Mouse (Mus musculus) kidney, postnatal 36 days (tissue): Measurements from ENCODE around the gene Tubb3.

ENCODE experiments used
- DNase-seq, 2 experiments: peaks; one replicate each; pipeline ENCODE4 v3.0.0; 2021 to 2022; ENCODE audit warnings: mixed read lengths in 2 of 2

The Tubb3 gene

DNA sequence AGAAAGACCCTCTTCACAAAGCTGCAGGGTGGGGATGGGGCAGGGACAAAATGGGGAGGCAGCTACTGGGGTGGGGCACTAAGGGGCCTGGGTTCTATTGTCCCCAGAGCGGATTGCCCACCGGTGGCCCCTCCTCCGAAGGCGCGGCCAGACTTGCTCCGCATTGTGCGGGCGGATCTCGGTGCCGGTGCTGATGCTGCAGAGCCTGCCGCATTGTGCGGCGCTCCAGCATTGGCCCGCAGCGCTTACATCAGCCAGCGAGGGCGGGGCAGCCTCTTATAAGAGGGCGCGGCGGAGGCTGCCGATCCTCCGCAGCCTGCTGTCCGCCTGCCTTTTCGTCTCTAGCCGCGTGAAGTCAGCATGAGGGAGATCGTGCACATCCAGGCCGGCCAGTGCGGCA is at the start of gene Tubb3:
Tubb3 (plus strand) TSS at position 179 of the 400 bp plus-strand sequence.
- peak; percentile 33 to 55 for DNase-seq

- peak; percentile 96 to 97 for DNase-seq
Measured at GRCm38 (mm10) chr8:123373403-123374238, 37.6 kb upstream of the Tubb3 start, which contains the start of gene Tcf25. Gene Tcf25, plus strand, starts transcription at chr8:123373753.

DNA sequence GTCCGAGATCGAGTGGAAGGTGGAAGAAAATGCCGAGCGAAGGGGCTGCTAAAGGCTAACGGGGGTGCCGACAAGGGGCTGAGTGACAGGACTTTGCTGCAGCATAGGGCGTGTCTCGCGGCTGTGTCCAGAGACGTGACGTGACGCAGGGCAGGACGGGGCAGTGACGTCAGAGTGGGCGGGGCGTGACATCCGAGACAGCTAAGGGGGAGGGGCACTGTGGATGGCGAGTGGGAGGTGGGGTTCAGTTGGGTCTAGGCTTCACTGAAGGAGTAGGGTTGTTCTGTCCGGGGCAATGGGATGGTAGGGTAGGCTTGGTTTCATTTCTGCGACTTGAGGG is 37.0 kb upstream of the Tubb3 start:
- DNase-seq: peak; percentile 95 to 98

- no peak for DNase-seq
Measured at GRCm38 (mm10) chr8:123375701-123376100, 35.5 kb upstream of the Tubb3 start.

DNA sequence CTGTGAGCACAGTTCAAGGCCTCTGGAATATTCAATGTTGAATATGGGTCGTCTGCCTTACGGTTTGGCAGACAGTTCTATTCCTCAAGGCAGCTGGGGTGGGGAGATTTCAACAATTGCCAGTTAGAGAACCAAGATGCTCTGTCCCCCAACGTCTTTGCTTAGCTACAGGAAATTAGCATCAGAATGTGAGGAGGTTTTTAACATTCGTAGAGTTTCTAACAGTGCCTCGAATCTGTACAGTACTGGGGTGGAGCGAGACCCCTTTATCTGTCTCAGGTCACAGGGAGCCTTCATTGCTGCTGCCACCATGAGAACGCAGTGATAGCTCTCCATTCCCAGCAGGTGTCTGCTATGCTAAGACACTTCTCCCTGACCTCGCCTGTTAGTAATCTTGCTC is 35.1 kb upstream of the Tubb3 start:
- no peak for DNase-seq

DNA sequence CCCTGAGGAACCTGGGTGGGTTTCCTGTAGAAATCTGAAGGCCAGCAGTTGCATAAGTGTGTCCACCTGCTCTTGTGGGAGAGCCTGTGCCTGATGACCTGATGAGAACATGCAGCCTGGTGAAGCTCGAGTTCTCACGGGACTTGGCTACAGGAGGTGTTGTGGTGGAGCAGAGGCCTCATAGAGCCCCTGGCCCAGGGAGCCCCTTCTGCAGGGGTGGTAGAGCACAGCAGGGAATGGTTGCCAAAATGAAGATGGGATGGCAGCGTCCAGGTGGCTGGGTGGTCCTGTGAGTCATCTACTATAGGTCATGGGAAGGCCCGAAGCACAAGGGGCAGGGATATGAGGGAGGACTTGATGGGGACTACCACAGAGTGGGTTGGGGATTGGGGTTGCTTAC is 29.5 kb upstream of the Tubb3 start:
- DNase-seq: no peak

- no peak for DNase-seq
Measured at GRCm38 (mm10) chr8:123382516-123382915, 28.7 kb upstream of the Tubb3 start.

DNA sequence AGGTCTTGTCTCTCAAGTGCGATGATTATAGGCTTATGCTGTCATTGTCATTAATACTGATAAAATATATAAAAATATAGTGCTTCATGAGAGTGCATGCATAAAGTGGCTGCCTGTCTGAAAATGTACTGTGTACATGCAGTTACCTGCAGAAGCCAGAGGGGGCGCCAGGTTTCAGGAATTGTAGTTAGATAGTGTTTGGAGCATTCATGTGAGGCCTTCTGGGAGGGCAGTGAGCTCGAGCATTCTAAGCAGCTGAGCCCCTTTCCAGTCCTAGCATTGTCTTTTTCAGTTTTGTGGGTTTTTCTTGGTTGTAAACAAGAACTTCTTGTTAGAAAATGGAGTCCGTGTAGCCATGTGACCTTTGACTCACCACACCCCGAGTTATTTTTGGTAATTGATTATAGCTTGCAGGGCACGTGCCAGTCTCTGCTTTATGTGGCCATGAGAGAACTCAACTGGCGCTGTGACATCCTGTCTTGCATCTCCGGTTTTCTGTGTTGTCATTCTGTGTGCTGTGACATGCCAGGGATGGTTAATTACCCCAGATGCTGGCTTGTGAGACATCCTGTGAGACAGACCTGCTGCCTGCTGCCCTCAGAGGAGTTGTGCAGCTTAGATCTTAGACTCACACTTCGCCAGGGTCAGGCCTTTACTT is 26.2 kb upstream of the Tubb3 start:
- DNase-seq: peak; percentile 20 to 54

DNA sequence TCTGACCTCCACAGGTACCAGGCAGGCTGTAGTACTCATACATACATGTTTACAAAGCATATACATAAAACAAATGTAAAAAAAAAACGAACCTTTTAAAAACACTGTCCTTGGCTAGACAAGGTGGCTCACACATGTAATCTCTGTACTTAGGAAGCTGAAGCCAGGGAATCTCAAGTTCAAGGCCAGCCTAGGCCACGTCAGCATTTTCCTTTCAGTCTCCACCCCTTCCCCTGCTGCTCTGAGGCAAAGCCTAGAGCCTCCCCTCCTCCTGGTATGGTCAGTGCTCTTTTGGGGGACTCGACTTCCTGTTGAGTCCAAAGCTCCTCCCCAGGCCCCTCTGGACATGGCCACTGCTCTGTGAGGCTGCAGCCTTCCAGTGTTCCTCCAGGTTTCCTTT is 24.2 kb upstream of the Tubb3 start:
- DNase-seq: no peak

DNA sequence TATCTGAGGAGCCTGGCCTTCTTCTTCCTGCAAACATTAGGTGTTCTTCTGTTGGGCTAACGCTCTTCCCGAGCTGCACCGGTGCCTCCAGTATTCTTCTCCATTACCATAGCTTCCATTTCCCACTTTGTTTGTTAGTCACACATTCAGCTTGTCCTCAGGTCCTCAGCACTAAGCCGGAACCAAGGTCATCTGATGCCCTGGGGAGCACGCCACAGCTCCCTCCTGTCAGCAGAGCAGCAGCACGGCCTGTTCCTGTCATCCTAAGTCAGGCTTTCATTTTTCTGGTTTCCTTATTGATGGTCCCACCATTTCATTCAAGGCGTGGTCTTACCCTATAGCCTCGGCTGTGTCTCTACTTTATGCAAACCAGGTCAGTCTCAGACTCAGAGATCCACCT is 23.4 kb upstream of the Tubb3 start:
- DNase-seq: no peak

DNA sequence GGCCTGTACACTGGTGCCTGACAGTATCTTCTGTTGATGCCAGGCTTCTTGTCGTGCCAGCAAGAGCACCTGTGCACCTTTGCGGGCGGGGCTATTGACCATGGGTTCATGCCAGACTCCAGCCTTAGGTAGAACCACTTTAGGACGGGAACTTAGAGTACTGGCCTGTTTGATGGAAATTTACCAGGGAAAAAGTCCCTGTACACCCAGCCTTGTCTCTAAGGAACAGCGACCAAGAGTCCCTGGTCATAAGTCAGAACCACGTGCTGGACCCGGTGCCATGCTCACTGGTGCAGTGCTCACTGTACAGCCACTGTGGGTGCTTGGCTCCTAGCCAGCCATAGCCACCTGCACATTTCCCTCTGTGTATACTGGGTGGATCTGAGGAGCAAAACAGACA is 22.2 kb upstream of the Tubb3 start:
- peak; percentile 64 to 66 for DNase-seq

GRCm38 (mm10) chr8:123398308-123398707 is 12.9 kb upstream of the Tubb3 start:
- no peak for DNase-seq

DNA sequence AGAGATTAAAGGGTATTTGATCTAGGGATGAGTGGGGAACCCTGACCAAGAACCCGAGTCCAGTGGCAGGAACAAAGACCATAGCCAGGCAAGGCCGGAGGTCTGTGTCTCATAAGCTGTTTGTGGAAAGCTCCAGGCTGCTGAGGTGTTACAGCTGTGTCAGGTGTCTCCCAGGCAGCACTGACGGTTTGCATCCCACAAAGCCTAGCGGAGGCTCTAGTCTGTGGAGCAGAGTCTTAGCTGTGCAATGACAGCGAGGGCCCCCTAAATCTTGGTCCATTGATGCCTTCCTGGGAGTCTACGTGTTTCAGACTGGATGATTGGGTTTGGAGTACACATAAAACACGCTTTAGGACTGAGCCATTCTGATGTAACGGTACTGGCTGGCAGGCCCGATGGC is 9.3 kb upstream of the Tubb3 start:
- DNase-seq: no peak

DNA sequence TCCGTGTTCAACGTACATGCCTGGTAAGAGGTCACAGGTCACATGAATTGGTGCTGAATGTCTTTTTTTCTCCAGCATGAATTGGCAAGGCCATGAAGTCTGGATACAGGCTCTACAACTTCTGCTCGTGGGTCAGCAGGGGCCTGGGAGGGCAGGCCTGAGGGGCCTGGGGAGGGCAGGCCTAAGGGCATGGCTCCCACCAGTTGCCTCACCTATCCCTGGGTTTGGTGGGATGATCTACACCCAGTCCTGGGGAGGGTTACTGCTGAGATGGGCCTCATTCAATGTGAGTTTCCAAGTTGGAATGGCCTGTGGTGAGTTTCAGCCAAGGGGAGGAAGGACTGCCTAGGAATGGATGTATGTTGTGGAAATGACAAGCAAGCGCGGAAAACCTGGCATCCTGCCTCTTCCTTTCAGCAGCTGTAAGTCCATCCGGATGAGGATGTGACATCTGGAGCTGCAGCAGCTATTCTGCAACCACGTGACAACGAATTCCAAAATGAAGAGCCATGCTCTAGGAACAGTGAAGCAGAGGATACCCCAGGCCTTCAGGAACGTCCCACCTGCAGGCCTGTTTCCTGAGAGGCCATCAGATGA is 8.4 kb upstream of the Tubb3 start:
- no peak for DNase-seq

GRCm38 (mm10) chr8:123404521-123404920 is 6.7 kb upstream of the Tubb3 start:
- DNase-seq: no peak

GRCm38 (mm10) chr8:123406786-123407185 is 4.4 kb upstream of the Tubb3 start, which contains the start of gene Mc1r:
Gene Mc1r, plus strand, starts transcription at chr8:123407107.
- DNase-seq: peak; percentile 66 to 81

DNA sequence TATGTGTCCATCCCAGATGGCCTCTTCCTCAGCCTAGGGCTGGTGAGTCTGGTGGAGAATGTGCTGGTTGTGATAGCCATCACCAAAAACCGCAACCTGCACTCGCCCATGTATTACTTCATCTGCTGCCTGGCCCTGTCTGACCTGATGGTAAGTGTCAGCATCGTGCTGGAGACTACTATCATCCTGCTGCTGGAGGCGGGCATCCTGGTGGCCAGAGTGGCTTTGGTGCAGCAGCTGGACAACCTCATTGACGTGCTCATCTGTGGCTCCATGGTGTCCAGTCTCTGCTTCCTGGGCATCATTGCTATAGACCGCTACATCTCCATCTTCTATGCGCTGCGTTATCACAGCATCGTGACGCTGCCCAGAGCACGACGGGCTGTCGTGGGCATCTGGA is 3.6 kb upstream of the Tubb3 start:
- DNase-seq: no peak

DNA sequence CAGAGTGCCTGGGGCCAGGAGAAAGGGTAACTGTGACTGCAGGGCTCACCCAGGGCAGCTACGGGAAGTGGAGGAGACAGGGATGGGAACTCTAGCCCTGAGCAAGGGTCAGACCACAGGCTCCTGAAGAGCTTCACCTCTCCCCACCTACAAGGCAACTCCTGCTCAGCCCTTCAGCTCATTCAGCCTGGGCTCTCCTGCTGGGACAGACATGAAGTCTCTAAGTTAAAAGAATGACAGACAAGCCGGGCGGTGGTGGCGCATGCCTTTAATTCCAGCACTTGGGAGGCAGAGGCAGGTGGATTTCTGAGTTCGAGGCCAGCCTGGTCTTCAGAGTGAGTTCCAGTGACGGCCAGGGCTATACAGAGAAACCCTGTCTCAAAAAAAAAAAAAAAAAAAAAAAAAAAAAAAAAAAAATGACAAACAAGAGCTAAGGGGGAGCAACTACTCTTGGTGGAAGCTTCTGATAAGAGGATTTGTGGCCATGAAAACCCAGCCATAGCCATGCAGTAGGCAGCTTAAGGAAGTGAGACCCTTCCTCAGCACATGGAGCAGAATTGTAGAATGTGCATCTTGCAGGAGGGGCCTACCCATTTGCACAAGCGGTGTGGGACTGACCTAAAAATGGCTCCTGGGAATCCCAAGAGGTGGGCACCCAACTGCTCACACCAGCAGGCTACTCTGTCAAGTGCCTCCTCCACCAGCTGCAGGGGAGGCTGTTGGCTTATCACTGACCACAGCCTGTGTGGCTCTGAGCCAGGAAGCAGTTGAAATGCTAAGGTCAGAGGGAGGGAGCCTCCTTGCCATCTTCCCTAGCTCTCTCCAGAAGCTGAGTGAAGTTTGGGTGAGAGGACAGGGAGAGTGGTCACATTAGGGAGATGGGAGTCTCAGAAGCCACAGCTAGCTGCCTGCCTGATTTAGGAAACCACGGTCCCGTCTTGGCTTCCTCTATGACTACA is 2.4 kb upstream of the Tubb3 start:
- no peak for DNase-seq

- peak in 1 of 2 experiments; percentile 29 for DNase-seq
Measured at GRCm38 (mm10) chr8:123410049-123410587, 1.1 kb upstream of the Tubb3 start.

GRCm38 (mm10) chr8:123410788-123411187 is 436 bp upstream of the Tubb3 start:
- DNase-seq: no peak

GRCm38 (mm10) chr8:123411781-123412327 is 630 bp downstream of the Tubb3 start:
- DNase-seq: no peak

DNA sequence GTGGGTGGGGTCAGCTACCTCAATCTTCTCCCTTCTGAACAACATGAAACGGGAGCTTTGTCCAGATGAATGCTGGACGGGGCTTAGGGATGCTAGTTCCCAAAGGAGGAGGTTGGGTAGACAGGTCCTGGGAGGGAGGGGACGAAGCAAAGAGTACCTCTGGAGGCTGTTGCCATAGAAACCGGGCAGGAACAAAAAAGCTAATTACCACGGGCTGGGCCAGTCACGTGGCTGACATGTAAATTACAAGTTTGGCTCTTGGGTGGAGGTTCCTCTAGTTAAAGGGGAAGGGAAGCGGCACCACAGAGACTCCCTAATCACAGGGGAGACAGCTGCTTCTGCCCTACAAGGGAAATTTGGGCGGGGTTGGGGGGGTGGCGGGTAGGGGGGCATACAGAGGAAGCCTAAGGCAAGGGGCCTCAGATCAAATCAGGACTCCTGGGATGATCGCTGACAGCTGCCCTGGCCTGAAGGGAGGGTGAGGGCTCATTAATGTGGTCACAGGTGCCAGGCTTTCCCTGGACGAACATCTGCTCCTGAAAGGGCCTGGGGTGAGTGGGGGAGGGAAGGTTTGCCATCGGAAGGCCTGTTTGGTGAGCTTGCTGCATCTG is 1.4 kb downstream of the Tubb3 start:
- DNase-seq: no peak
